Mouse (Mus musculus): ENCODE data around the gene Fermt1. TPM values are rescaled to one million over a fixed set of nuclear protein-coding genes. Genes with fewer than 3 reads are reported as not detected.

The Fermt1 gene
- total RNA-seq, 2 experiments from 2014 or later, result not detected

- ATAC-seq (replicated peaks; ENCODE audit: poor library complexity), result no peak
Measured at GRCm38 (mm10) chr2:132863325-132863724, 82.4 kb downstream of the Fermt1 start.

- no peak for ATAC-seq (replicated peaks; ENCODE audit: poor library complexity)
Measured at GRCm38 (mm10) chr2:132861456-132861855, 84.2 kb downstream of the Fermt1 start.

GRCm38 (mm10) chr2:132860435-132860834 lies 85.3 kb downstream of the Fermt1 start:
- ATAC-seq (replicated peaks; ENCODE audit: poor library complexity), result no peak

DNA sequence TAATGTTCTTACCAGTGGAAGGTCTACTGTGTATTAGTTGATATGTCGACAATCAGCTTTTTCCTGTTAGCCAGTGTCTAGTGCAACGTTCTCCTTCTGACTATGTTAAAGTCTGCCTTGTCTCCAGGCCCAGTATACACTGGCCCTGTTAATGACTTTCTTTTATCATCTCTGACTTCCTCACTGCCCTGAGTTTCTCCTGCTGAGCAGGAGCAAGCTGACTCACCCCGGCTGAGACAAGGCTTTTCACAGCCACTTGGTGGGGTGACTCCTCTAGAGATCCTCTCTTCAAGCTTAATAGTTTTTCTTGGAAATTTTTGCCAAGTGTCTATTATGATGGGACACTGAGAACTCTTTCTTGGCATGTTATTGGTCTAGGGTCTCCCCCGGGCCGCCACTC lies 89.4 kb downstream of the Fermt1 start:
- no peak for ATAC-seq (replicated peaks; ENCODE audit: poor library complexity)

Other genes with a start within 250 kb of the Fermt1 start
- not detected in 2 replicates for gene Chgb, start 164.6 kb downstream of the Fermt1 start, total RNA-seq (2015)
- gene Chgb, start 164.6 kb downstream of the Fermt1 start, total RNA-seq (2017), result not detected in 2 replicates
- 43.7 and 46.6 TPM in 2 replicates for gene Trmt6, start 129.9 kb downstream of the Fermt1 start, total RNA-seq (2015)
- 40.4 and 53.4 TPM in 2 replicates for gene Trmt6, start 129.9 kb downstream of the Fermt1 start, total RNA-seq (2017)
- 15.0 and 16.3 TPM in 2 replicates for gene Mcm8, start 129.8 kb downstream of the Fermt1 start, total RNA-seq (2015)
- 13.8 and 17.6 TPM in 2 replicates for gene Mcm8, start 129.8 kb downstream of the Fermt1 start, total RNA-seq (2017)
- 45.2 and 47.4 TPM in 2 replicates for gene Crls1, start 99.2 kb downstream of the Fermt1 start, total RNA-seq (2015)
- 45.0 and 48.6 TPM in 2 replicates for gene Crls1, start 99.2 kb downstream of the Fermt1 start, total RNA-seq (2017)
- gene Lrrn4, start 65.0 kb downstream of the Fermt1 start, total RNA-seq (2015), result 0.07 and 0.37 TPM in 2 replicates
- 0.04 and 0.37 TPM in 2 replicates for gene Lrrn4, start 65.0 kb downstream of the Fermt1 start, total RNA-seq (2017)